35 mouse cellular contexts compared by ENCODE assay signal in the genomic region with DNA sequence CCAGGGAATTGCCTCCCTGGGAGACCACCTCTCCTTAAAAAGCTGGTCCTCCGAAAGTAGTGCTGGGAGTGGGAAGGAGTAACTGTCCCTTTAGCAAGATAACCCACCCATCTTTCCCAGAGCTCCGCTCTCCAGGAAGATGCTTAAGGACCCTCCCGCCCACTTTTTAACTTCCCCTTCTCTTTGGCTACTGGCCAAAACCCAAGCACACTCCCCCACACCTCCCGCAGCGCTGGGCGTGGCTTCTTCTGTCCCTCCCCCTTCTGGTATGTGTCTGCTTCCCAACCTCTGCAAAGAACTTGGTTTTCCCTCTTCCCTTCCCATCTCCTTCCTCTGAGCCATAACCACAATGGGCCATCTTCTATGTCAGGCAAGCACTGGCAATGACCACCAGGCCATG.
A peak's percentile ranks its signal among the peaks of the same experiment; 100 is the strongest.
DNase-seq lines count a peak whose midpoint lies in the region; ATAC-seq lines count a peak whose summit lies in the region.
"Had no signal": no experiment of that assay in that cellular context is flagged by ENCODE, and none has a peak within 500 bp of the region (broad histone marks: within the 10 kb centered on the region; RNA-seq: fewer than 3 reads in every experiment).

No protein-coding gene starts in this region.

- no peaks in the 10 kb centered on the region for H3K36me3 ChIP-seq in embryonic facial prominence, embryonic 14.5 days (ENCODE audit: control insufficient read depth, insufficient read depth, low read length)
- H3K36me3 ChIP-seq in embryonic facial prominence, embryonic 10.5 days (replicated peaks), result no peaks in the 10 kb centered on the region
- no peaks in the 10 kb centered on the region for H3K36me3 ChIP-seq in kidney, embryonic 15.5 days
- no peaks in the 10 kb centered on the region for H3K36me3 ChIP-seq in intestine, embryonic 16.5 days (ENCODE audit: control insufficient read depth, insufficient read depth, low read length)
- H3K36me3 ChIP-seq: embryonic facial prominence, embryonic 13.5 days; forebrain, embryonic 12.5 days; heart, embryonic 10.5 days; heart, embryonic 15.5 days; limb, embryonic 15.5 days; liver, embryonic 13.5 days; midbrain, embryonic 12.5 days; neural tube, embryonic 12.5 days had no signal

- no peaks in the 10 kb centered on the region for H3K4me1 ChIP-seq in embryonic facial prominence, embryonic 14.5 days (ENCODE audit: control insufficient read depth, insufficient read depth, low read length)
- no peaks in the 10 kb centered on the region for H3K4me1 ChIP-seq in embryonic facial prominence, embryonic 10.5 days
- no peaks in the 10 kb centered on the region for H3K4me1 ChIP-seq in kidney, embryonic 15.5 days
- no peaks in the 10 kb centered on the region for H3K4me1 ChIP-seq in intestine, embryonic 16.5 days (ENCODE audit: control insufficient read depth, insufficient read depth, low read length)
- H3K4me1 ChIP-seq: embryonic facial prominence, embryonic 13.5 days; forebrain, embryonic 12.5 days; heart, embryonic 10.5 days; heart, embryonic 15.5 days; limb, embryonic 15.5 days; liver, embryonic 13.5 days; megakaryocyte, embryonic 14.5 days; midbrain, embryonic 12.5 days; neural tube, embryonic 12.5 days had no signal

- no peak overlapping the region for H3K27ac ChIP-seq in embryonic facial prominence, embryonic 14.5 days (replicated peaks; ENCODE audit: low read depth, low read length)
- H3K27ac ChIP-seq in embryonic facial prominence, embryonic 10.5 days (replicated peaks), result no peak overlapping the region
- H3K27ac ChIP-seq in kidney, embryonic 15.5 days, result no peak overlapping the region
- H3K27ac ChIP-seq in intestine, embryonic 16.5 days (ENCODE audit: low read length), result no peak overlapping the region
- H3K27ac ChIP-seq: embryonic facial prominence, embryonic 13.5 days; forebrain, embryonic 12.5 days; heart, embryonic 10.5 days; heart, embryonic 15.5 days; kidney, postnatal 0 days; limb, embryonic 15.5 days; liver, embryonic 13.5 days; midbrain, embryonic 12.5 days; neural tube, embryonic 12.5 days had no signal

- H3K27me3 ChIP-seq in embryonic facial prominence, embryonic 14.5 days (replicated peaks; ENCODE audit: control insufficient read depth, insufficient read depth, low read length), result no peaks in the 10 kb centered on the region
- H3K27me3 ChIP-seq in embryonic facial prominence, embryonic 10.5 days (replicated peaks; ENCODE audit: low read depth, poor library complexity, severe bottlenecking), result no peaks in the 10 kb centered on the region
- H3K27me3 ChIP-seq in kidney, embryonic 15.5 days, result no peaks in the 10 kb centered on the region
- H3K27me3 ChIP-seq in intestine, embryonic 16.5 days (replicated peaks; ENCODE audit: control insufficient read depth, insufficient read depth, low read length), result no peaks in the 10 kb centered on the region
- H3K27me3 ChIP-seq: embryonic facial prominence, embryonic 13.5 days; forebrain, embryonic 12.5 days; heart, embryonic 15.5 days; limb, embryonic 15.5 days; liver, embryonic 13.5 days; midbrain, embryonic 12.5 days; neural tube, embryonic 12.5 days had no signal

- H3K4me3 ChIP-seq in embryonic facial prominence, embryonic 14.5 days (ENCODE audit: low read depth, low read length), result no peak overlapping the region
- no peak overlapping the region for H3K4me3 ChIP-seq in embryonic facial prominence, embryonic 10.5 days
- no peak overlapping the region for H3K4me3 ChIP-seq in kidney, embryonic 15.5 days (replicated peaks)
- H3K4me3 ChIP-seq in intestine, embryonic 16.5 days (ENCODE audit: low read length), result no peak overlapping the region
- H3K4me3 ChIP-seq: embryonic facial prominence, embryonic 13.5 days; erythroblast, embryonic 14.5 days; forebrain, embryonic 12.5 days; heart, embryonic 10.5 days; heart, embryonic 15.5 days; limb, embryonic 15.5 days; liver, embryonic 13.5 days; megakaryocyte, embryonic 14.5 days; midbrain, embryonic 12.5 days; myocyte; neural tube, embryonic 12.5 days had no signal

- 60% methylated on average over 6 of the region's 6 CpGs for WGBS in embryonic facial prominence, embryonic 14.5 days
- WGBS in embryonic facial prominence, embryonic 10.5 days, result 76% methylated on average over 6 of the region's 6 CpGs
- 63% methylated on average over 6 of the region's 6 CpGs for WGBS in kidney, embryonic 15.5 days
- 75% methylated on average over 6 of the region's 6 CpGs for WGBS in intestine, embryonic 16.5 days

- no peak for ATAC-seq in embryonic facial prominence, embryonic 14.5 days (ENCODE audit: low read depth)
- 0 out of 2 replicates have a peak, but pooled peaks have one; percentile 45 for ATAC-seq in common myeloid progenitor, adult 5-6 weeks (replicated peaks; ENCODE audit: low read depth, poor library complexity, severe bottlenecking)
- ATAC-seq in kidney, embryonic 15.5 days (replicated peaks; ENCODE audit: low FRiP score), result no peak
- no peak for ATAC-seq in intestine, embryonic 16.5 days
- ATAC-seq: hindbrain, embryonic 16.5 days; Patski had no signal

- no peaks in the 10 kb centered on the region for H3K9me3 ChIP-seq in embryonic facial prominence, embryonic 14.5 days (ENCODE audit: control insufficient read depth, low read length)
- H3K9me3 ChIP-seq in embryonic facial prominence, embryonic 10.5 days, result no peaks in the 10 kb centered on the region
- no peaks in the 10 kb centered on the region for H3K9me3 ChIP-seq in kidney, embryonic 15.5 days (replicated peaks)
- no peaks in the 10 kb centered on the region for H3K9me3 ChIP-seq in intestine, embryonic 16.5 days (ENCODE audit: control insufficient read depth, low read length)
- H3K9me3 ChIP-seq: embryonic facial prominence, embryonic 13.5 days; forebrain, embryonic 12.5 days; heart, embryonic 10.5 days; heart, embryonic 15.5 days; limb, embryonic 15.5 days; liver, embryonic 13.5 days; midbrain, embryonic 12.5 days; neural tube, embryonic 12.5 days had no signal

- no peak overlapping the region for H3K9ac ChIP-seq in embryonic facial prominence, embryonic 14.5 days (ENCODE audit: low read depth, low read length)
- no peak overlapping the region for H3K9ac ChIP-seq in kidney, embryonic 15.5 days
- H3K9ac ChIP-seq in intestine, embryonic 16.5 days (ENCODE audit: low read depth, low read length), result no peak overlapping the region
- H3K9ac ChIP-seq: embryonic facial prominence, embryonic 13.5 days; forebrain, embryonic 12.5 days; heart, embryonic 15.5 days; limb, embryonic 15.5 days; liver, embryonic 13.5 days; midbrain, embryonic 12.5 days; neural tube, embryonic 12.5 days had no signal

- peak; percentile 16 for DNase-seq in embryonic facial prominence, embryonic 14.5 days (ENCODE audit: low spot score)
- no peak for DNase-seq in embryonic facial prominence, embryonic 10.5 days (ENCODE audit: low spot score)
- DNase-seq in 416B (ENCODE audit: low read depth) (peak; percentile 34), MEL-GATA-1-ER (ENCODE audit: extremely low read depth, low read depth) (peak; percentile 85)
- no peak for DNase-seq in c-Kit-positive CD71-positive TER-119-positive erythroid progenitor cells, embryonic 14.5 days (ENCODE audit: low spot score)
- DNase-seq: adrenal gland, postnatal 25 days; cerebellum, adult 2 months; cerebellum, postnatal 25 days; embryo, embryonic 11 days; gastrocnemius, postnatal 14 days; heart, adult 11 months; kidney, adult 2 months; layer of hippocampus, postnatal 36 days; left cerebral cortex, postnatal 4 days; liver, embryonic 13.5 days; lung, adult 2 months; right cerebral cortex, postnatal 14 days; thymus, adult 18-20 months; thymus, postnatal 25 days had no signal

- H3K4me2 ChIP-seq in embryonic facial prominence, embryonic 14.5 days (ENCODE audit: low read depth, low read length), result no peak overlapping the region
- H3K4me2 ChIP-seq in kidney, embryonic 15.5 days, result no peak overlapping the region
- H3K4me2 ChIP-seq in intestine, embryonic 16.5 days (ENCODE audit: low read depth, low read length), result no peak overlapping the region
- H3K4me2 ChIP-seq: embryonic facial prominence, embryonic 13.5 days; forebrain, embryonic 12.5 days; heart, embryonic 15.5 days; limb, embryonic 15.5 days; liver, embryonic 13.5 days; midbrain, embryonic 12.5 days; neural tube, embryonic 12.5 days had no signal

Comparison
In these comparisons a context has a peak if more than half of its experiments do, and no peak if none do; other contexts are left out.
1. DNase-seq: peak in embryonic facial prominence, embryonic 14.5 days (single experiment), 416B (single experiment) and MEL-GATA-1-ER (single experiment); none in embryonic facial prominence, embryonic 10.5 days (single experiment) and c-Kit-positive CD71-positive TER-119-positive erythroid progenitor cells, embryonic 14.5 days (single experiment).